25 mouse cellular contexts compared by ENCODE assay signal in genomic region chr2:160516526-160516925, GRCm38 (mm10).
A peak's percentile ranks its signal among the peaks of the same experiment; 100 is the strongest.
DNase-seq lines count a peak whose midpoint lies in the region; ATAC-seq lines count a peak whose summit lies in the region.
"Had no signal": no experiment of that assay in that cellular context is flagged by ENCODE, and none has a peak within 500 bp of the region (broad histone marks: within the 10 kb centered on the region; RNA-seq: fewer than 3 reads in every experiment).

No protein-coding gene starts in this region.

- intact Hi-C loops in left cerebral cortex, postnatal 25 days (cut with DNase I), result no loop called here

- H3K36me3 ChIP-seq in midbrain, embryonic 14.5 days (ENCODE audit: control insufficient read depth, insufficient read depth, low read length), result no peaks in the 10 kb centered on the region
- H3K36me3 ChIP-seq in midbrain, embryonic 15.5 days (replicated peaks), result no peaks in the 10 kb centered on the region
- H3K36me3 ChIP-seq: embryonic facial prominence, embryonic 13.5 days; embryonic facial prominence, embryonic 15.5 days; forebrain, embryonic 10.5 days; forebrain, embryonic 12.5 days; G1E had no signal

- H3K4me2 ChIP-seq in midbrain, embryonic 14.5 days (ENCODE audit: low read length), result no peak overlapping the region
- H3K4me2 ChIP-seq in midbrain, embryonic 15.5 days, result no peak overlapping the region
- H3K4me2 ChIP-seq: embryonic facial prominence, embryonic 13.5 days; embryonic facial prominence, embryonic 15.5 days; forebrain, embryonic 12.5 days had no signal

- no peaks in the 10 kb centered on the region for H3K9me3 ChIP-seq in midbrain, embryonic 14.5 days (ENCODE audit: control insufficient read depth, low read length)
- H3K9me3 ChIP-seq in midbrain, embryonic 15.5 days, result no peaks in the 10 kb centered on the region
- H3K9me3 ChIP-seq: embryonic facial prominence, embryonic 13.5 days; embryonic facial prominence, embryonic 15.5 days; forebrain, embryonic 10.5 days; forebrain, embryonic 12.5 days had no signal

- no peaks in the 10 kb centered on the region for H3K4me1 ChIP-seq in midbrain, embryonic 14.5 days (ENCODE audit: control insufficient read depth, insufficient read depth, low read length)
- no peaks in the 10 kb centered on the region; the same call in 1 of the 2 replicates for H3K4me1 ChIP-seq in midbrain, embryonic 15.5 days
- H3K4me1 ChIP-seq: embryonic facial prominence, embryonic 13.5 days; embryonic facial prominence, embryonic 15.5 days; forebrain, embryonic 12.5 days had no signal

- H3K4me3 ChIP-seq in midbrain, embryonic 14.5 days (replicated peaks; ENCODE audit: low read depth, low read length), result no peak overlapping the region
- no peak overlapping the region for H3K4me3 ChIP-seq in midbrain, embryonic 15.5 days
- H3K4me3 ChIP-seq: embryonic facial prominence, embryonic 13.5 days; embryonic facial prominence, embryonic 15.5 days; erythroblast, embryonic 14.5 days; forebrain, embryonic 10.5 days; forebrain, embryonic 12.5 days had no signal

- no peak overlapping the region for H3K27ac ChIP-seq in midbrain, embryonic 14.5 days (replicated peaks; ENCODE audit: low read depth, low read length)
- no peak overlapping the region for H3K27ac ChIP-seq in midbrain, embryonic 15.5 days
- H3K27ac ChIP-seq: embryonic facial prominence, embryonic 13.5 days; embryonic facial prominence, embryonic 15.5 days; forebrain, embryonic 10.5 days; forebrain, embryonic 12.5 days had no signal

- ATAC-seq in midbrain, embryonic 14.5 days (ENCODE audit: low FRiP score, low TSS enrichment), result no peak
- no peak for ATAC-seq in midbrain, embryonic 15.5 days (replicated peaks)
- ATAC-seq: forebrain, embryonic 14.5 days; forebrain, embryonic 16.5 days had no signal

- H3K27me3 ChIP-seq in midbrain, embryonic 14.5 days (ENCODE audit: control insufficient read depth, insufficient read depth, low read length), result no peaks in the 10 kb centered on the region; the same call in 1 of the 2 replicates
- no peaks in the 10 kb centered on the region for H3K27me3 ChIP-seq in midbrain, embryonic 15.5 days (replicated peaks)
- H3K27me3 ChIP-seq: embryonic facial prominence, embryonic 15.5 days had no signal

- H3K9ac ChIP-seq in midbrain, embryonic 14.5 days (replicated peaks; ENCODE audit: low read length), result no peak overlapping the region
- H3K9ac ChIP-seq in midbrain, embryonic 15.5 days, result no peak overlapping the region
- H3K9ac ChIP-seq: embryonic facial prominence, embryonic 13.5 days; embryonic facial prominence, embryonic 15.5 days; forebrain, embryonic 12.5 days had no signal

- peak; percentile 21 for DNase-seq in midbrain, embryonic 14.5 days
- DNase-seq in ES-CJ7 (ENCODE audit: low read depth, low spot score) (peak; percentile 84), R1 (ENCODE audit: low read depth, low spot score) (peak; percentile 68)
- DNase-seq in left cerebral cortex, postnatal 25 days (ENCODE audit: low spot score in 2 of 2), result no peak
- no peak for DNase-seq in lung, postnatal 25 days (ENCODE audit: low spot score)
- DNase-seq in thymus, postnatal 14 days, result no peak
- DNase-seq: adrenal gland, adult 2 months; adrenal gland, postnatal 10 days; adrenal gland, postnatal 25 days; cerebellum, adult 11 months; cerebellum, adult 18-20 months; cerebellum, adult 8-10 months; cerebellum, adult 9-11 months; cerebellum, postnatal 14 days; cerebellum, postnatal 36 days; embryo, embryonic 11 days had no signal

- 7% methylated on average over 6 of the region's 6 CpGs for WGBS in midbrain, embryonic 14.5 days
- whole genome bisulfite sequencing in midbrain, embryonic 15.5 days, result 11% methylated on average over 6 of the region's 6 CpGs

Comparison
In these comparisons a context has a peak if more than half of its experiments do, and no peak if none do; other contexts are left out.
1. DNase-seq: peak in midbrain, embryonic 14.5 days (single experiment), ES-CJ7 (single experiment) and R1 (single experiment); none in left cerebral cortex, postnatal 25 days (0 of 2), lung, postnatal 25 days (single experiment) and thymus, postnatal 14 days (single experiment).